Mouse (Mus musculus) brown adipose tissue, adult 24 weeks (tissue): Measurements from ENCODE around the gene Ttll5. TPM values are rescaled to one million over a fixed set of nuclear protein-coding genes. Genes with fewer than 3 reads are reported as not detected.
A peak's percentile ranks its signal among the peaks of the same experiment; 100 is the strongest.

ENCODE experiments used
- H3K27ac ChIP-seq: fragments of 200-500 bp; replicated peaks from 2 replicates; pipeline ENCODE4 v1.5.1; 2012; ENCODE audit warnings: low read depth, mild to moderate bottlenecking, low read length
- H3K4me1 ChIP-seq: fragments of 200-500 bp; 2 replicates; pipeline ENCODE4 v1.6.1; 2012; ENCODE audit warnings: low read length, mixed read lengths; ENCODE audit not compliant: control insufficient read depth, insufficient read depth, insufficient read length
- H3K4me3 ChIP-seq: fragments of 200-500 bp; 2 replicates; pipeline ENCODE4 v1.5.1; 2012; ENCODE audit warnings: low read depth, mild to moderate bottlenecking, low read length, moderate library complexity; ENCODE audit not compliant: insufficient read depth
- polyA plus RNA-seq: library from polyadenylated mRNA; stranded (reverse); fragments of >200 nt; gene quantifications from 2 replicates; pipeline ENCODE4 v1.2.4, GENCODE M21; 2012; ENCODE audit not compliant: missing spikeins, insufficient read depth, insufficient read length

Gene Ttll5
- polyA plus RNA-seq, 1 experiment = 12.2 TPM

DNA sequence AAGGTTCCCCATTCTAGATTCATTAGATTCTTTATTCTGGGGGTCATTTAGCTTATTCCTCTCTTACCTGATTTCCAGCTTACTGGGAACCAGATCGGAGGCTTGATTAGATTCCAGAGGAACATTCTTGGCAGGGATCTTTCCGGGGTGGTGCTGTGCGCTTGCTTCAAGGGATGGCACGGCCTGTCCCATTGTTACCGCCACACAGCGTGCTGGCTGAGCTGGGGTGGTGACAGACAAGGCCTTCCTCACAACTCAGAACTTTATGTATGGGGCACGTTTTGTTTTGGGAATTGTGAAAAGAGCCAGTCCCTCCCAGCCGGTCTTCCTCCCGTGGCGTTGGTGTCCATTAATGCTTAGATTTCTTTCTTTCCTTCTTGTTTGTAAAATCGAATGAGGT lies 278.9 kb downstream of the Ttll5 start:
- no peaks in the 10 kb centered on the region for H3K4me1 ChIP-seq
- H3K4me3 ChIP-seq = no peak overlapping the region
- peak overlapping the region; percentile 65 for H3K27ac ChIP-seq

DNA sequence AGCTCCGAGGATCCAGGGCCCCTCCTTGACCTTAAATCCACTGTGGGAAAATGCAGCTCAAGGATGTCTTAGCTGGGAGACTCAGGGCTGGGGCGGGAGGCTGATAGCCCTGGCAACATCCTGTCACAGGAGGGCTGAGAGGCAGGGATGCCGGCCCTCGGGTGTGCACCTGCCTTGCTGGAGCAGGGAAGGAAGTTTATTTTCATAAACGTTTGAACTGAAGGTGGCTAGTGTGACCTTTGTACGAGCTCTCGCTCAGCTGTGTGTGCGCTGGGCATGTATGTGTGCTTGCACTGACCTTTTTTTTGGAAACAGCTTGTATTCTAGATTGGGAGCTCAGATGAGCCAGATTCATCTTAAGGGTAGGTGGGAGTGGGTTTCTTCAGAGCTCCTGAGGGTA lies 279.4 kb downstream of the Ttll5 start:
- H3K4me1 ChIP-seq = no peaks in the 10 kb centered on the region
- H3K27ac ChIP-seq = peak overlapping the region; percentile 65
- H3K4me3 ChIP-seq = no peak overlapping the region

DNA sequence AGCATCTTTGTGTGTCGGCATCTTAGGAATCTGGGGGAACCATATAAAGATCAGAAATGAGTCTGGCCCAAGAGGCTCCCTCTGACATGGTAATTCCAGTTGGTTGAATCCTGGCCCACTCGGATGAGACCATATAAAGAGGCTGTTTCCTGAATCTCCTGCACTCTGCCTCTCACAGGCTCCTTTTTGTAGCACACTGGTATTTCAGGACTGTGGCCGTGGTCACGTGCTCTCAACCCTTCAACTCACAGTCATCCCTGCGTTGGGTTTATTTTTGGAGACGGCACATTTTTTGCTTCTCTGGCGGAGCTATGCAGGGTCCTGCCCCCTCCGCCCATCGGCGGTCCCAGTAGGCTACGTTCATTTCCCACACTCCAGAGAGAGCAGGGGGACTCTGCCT lies 279.8 kb downstream of the Ttll5 start:
- H3K4me1 ChIP-seq = no peaks in the 10 kb centered on the region
- H3K27ac ChIP-seq = peak overlapping the region; percentile 65; the same call in 1 of the 2 replicates
- H3K4me3 ChIP-seq = no peak overlapping the region

DNA sequence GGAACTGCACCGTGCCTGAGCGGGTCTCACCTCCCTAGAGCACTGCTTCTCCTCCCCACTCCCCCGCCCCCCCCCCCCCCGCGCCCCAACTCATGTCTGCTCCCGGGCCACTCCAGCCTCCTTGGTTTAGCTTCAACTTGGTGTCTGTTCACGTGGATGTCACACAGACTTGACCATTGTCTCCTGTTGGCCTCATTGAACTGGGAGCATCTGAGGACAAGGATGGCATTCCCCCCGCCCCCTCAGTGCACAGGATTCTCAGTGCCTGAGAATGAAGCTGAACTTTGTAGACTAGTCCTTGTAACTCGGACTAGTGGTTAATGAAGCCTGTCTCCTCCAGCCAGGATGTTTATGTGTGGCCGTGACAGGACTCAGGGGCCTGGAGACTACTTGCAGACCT lies 281.1 kb downstream of the Ttll5 start:
- no peaks in the 10 kb centered on the region for H3K4me1 ChIP-seq
- no peak overlapping the region for H3K4me3 ChIP-seq
- H3K27ac ChIP-seq = no peak overlapping the region

DNA sequence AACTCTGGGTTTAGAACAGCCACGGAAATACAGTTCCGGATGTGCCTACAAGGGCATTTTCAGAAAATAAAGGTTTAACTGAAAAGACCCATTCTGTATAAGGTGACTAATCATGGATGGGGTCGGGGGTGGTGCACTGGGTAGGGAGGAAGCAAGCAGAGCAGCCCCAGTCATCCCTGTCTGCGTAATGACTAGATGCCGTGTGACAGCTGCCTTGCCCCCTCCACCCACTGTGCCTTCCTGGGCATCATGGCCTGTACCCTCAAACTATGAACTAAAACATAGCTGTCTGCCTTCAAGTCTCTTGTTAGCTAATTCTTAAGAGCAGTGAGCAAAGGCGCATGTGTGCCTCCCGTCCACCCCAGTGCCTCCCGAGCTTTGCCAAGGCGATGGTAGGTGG lies 281.6 kb downstream of the Ttll5 start:
- Histone ChIP-seq H3K27ac (no peak overlapping the region), H3K4me3 (no peak overlapping the region), H3K4me1 (no peaks in the 10 kb centered on the region)

DNA sequence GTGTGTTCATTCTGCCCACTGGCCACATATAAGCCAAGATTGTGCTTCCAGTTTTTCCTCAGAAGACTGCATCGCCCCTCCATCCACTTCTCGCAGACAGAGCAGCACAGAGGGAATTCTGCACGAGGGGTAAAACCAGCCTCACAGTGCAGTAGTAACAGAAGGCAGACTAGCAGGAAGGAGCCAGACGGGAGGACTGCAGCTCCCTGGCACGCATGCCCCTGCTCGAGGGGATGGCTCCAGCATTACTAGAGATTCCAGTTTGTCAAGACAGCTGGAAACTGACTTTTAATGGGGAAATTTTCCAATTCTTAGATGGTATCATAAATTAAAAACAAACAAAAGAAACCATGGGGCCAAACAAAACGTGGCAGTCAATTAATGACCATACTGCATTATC lies 283.2 kb downstream of the Ttll5 start:
- no peaks in the 10 kb centered on the region for H3K4me1 ChIP-seq
- no peak overlapping the region for H3K27ac ChIP-seq
- H3K4me3 ChIP-seq = no peak overlapping the region

DNA sequence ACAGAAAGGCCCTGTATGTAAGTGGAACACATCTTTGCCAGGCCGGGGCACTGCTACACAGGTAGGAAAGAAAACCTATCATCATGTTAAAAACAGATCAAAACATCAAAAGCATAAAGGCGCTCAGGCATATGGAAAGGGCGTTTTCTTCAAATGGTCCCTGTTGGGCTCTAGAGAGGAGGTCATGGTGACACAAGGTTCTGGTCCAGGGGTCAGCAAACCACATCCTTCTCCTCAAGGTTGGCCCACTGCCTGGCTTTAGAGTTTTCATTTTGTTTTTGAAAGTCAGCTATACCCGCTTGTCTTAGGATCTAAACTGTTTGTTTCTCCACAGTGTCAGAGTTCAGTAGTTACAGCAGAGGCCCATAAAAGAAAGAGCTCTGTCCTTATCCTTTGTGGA lies 285.1 kb downstream of the Ttll5 start:
- no peak overlapping the region for H3K27ac ChIP-seq
- no peaks in the 10 kb centered on the region for H3K4me1 ChIP-seq
- no peak overlapping the region for H3K4me3 ChIP-seq

DNA sequence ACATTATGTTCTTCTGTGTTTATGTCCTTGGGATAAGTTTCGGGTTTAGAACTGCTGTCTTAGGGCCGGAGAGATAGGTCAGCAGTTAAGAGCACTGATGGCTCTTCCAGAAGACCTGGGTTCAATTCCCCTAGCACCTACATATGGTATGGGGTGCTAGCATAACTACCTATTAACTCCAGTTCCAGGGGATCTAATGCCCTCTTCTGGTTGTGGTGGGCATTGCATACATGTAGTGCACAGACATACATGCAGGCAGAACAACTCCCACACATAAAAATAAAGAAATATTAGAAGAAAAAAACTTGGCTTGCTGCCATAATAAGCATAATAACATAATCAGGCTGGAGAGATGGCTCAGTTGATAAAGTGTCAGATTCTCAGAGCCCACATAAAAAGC lies 286.2 kb downstream of the Ttll5 start:
- H3K4me3 ChIP-seq = no peak overlapping the region
- H3K4me1 ChIP-seq = no peaks in the 10 kb centered on the region
- H3K27ac ChIP-seq = no peak overlapping the region

Other genes with a start within 250 kb of the Ttll5 start
- gene Jdp2, start 225.6 kb upstream of the Ttll5 start, polyA plus RNA-seq = 9.9 and 11.2 TPM in 2 replicates
- gene Batf, start 138.0 kb upstream of the Ttll5 start, polyA plus RNA-seq = 1.1 and 1.2 TPM in 2 replicates
- not detected in 2 replicates for gene Flvcr2, start 78.1 kb upstream of the Ttll5 start, polyA plus RNA-seq
- 20.7 and 23.3 TPM in 2 replicates for gene Erg28, start 109 bp upstream of the Ttll5 start, polyA plus RNA-seq